In the genomic region with DNA sequence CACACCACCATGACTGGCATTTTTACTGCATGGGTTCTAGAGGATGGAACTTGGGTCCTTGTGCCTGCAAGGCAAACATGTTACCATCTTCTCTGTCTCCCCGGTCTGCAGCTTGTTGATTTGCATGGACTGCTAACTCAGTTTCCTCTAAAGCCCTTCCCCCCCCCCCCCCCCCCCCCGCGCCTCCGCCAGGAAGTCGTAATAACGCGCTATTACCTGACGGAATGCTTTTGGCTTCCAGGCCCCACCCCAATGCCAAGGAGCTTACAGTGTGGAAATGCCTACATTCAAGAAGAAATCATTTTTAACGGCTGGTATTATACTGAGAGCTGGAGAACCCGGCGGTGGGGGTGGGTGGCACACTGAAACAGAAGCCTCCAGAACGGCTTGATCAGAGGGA, we compare ENCODE assay signal across 22 mouse cellular contexts. TPM values are rescaled to one million over a fixed set of nuclear protein-coding genes. Genes with fewer than 3 reads are reported as not detected.
"Had no signal": no experiment of that assay in that cellular context is flagged by ENCODE, and none has a peak within 500 bp of the region (broad histone marks: within the 10 kb centered on the region; RNA-seq: fewer than 3 reads in every experiment).

No protein-coding gene starts in this region.

- H3K4me1 ChIP-seq: midbrain, embryonic 12.5 days; neural tube, embryonic 13.5 days; neural tube, embryonic 15.5 days; stomach, embryonic 15.5 days had no signal

- H3K36me3 ChIP-seq: midbrain, embryonic 10.5 days; midbrain, embryonic 12.5 days; neural tube, embryonic 13.5 days; neural tube, embryonic 15.5 days; stomach, embryonic 15.5 days had no signal

- H3K4me3 ChIP-seq: midbrain, embryonic 10.5 days; midbrain, embryonic 12.5 days; myocyte; neural tube, embryonic 13.5 days; neural tube, embryonic 15.5 days; stomach, embryonic 15.5 days had no signal

- H3K4me2 ChIP-seq: lung, embryonic 14.5 days; midbrain, embryonic 12.5 days; neural tube, embryonic 13.5 days; neural tube, embryonic 15.5 days; stomach, embryonic 15.5 days had no signal

- H3K9ac ChIP-seq: lung, embryonic 14.5 days; midbrain, embryonic 12.5 days; neural tube, embryonic 13.5 days; neural tube, embryonic 15.5 days; stomach, embryonic 15.5 days had no signal

- H3K9me3 ChIP-seq: midbrain, embryonic 10.5 days; midbrain, embryonic 12.5 days; neural tube, embryonic 13.5 days; neural tube, embryonic 15.5 days; stomach, embryonic 15.5 days had no signal

- DNase-seq: lung, adult 18-20 months; lung, postnatal 10 days; lung, postnatal 4 days; midbrain, embryonic 14.5 days; retina, postnatal 1 day; right cerebral cortex, adult 18-20 months; right cerebral cortex, postnatal 25 days; right cerebral cortex, postnatal 4 days; thymus, adult 18-20 months; thymus, postnatal 14 days; thymus, postnatal 36 days had no signal

- H3K27ac ChIP-seq: midbrain, embryonic 10.5 days; midbrain, embryonic 12.5 days; neural tube, embryonic 13.5 days; neural tube, embryonic 15.5 days; stomach, embryonic 15.5 days had no signal

RNA-seq across cellular contexts. Expression of gene En1, which starts 14.8 kb away (rescaled TPM):
- total RNA-seq: megakaryocyte, adult 5-6 weeks; megakaryocyte-erythroid progenitor cell, adult 5-6 weeks had no signal
- polyA plus RNA-seq: lung, embryonic 14.5 days; small intestine, adult 2 months; spleen, adult 2 months had no signal
